Mouse (Mus musculus) lung, embryonic 15.5 days (tissue): ENCODE measurements around the gene Mn1. TPM values are rescaled to one million over a fixed set of nuclear protein-coding genes. Genes with fewer than 3 reads are reported as not detected.

ENCODE experiments used
- ATAC-seq: fragments of 200-750 bp; cut with Nextera tagmentation; 2 replicates; pipeline ENCODE4 v1.8.0; 2017; ENCODE audit warnings: moderate number of reproducible peaks, borderline replicate concordance; ENCODE audit not compliant: low FRiP score, low TSS enrichment; ENCODE audit errors: extremely low read depth
- H3K27ac ChIP-seq: fragments of 300-500 bp; sonication (generic); 2 replicates; pipeline ENCODE4 v1.5.1; 2015; ENCODE audit warnings: moderate library complexity, mild to moderate bottlenecking, inconsistent platforms
- H3K27me3 ChIP-seq: fragments of 300-500 bp; sonication (generic); 2 replicates; pipeline ENCODE4 v1.6.1; 2015; ENCODE audit warnings: inconsistent platforms
- H3K36me3 ChIP-seq: fragments of 300-500 bp; sonication (generic); 2 replicates; pipeline ENCODE4 v1.6.1; 2015; ENCODE audit warnings: inconsistent platforms
- H3K4me1 ChIP-seq: fragments of 300-500 bp; sonication (generic); 2 replicates; pipeline ENCODE4 v1.6.1; 2015; ENCODE audit warnings: inconsistent platforms
- H3K4me2 ChIP-seq: fragments of 300-500 bp; sonication (generic); 2 replicates; pipeline ENCODE4 v1.6.1; 2015; ENCODE audit warnings: inconsistent platforms, mild to moderate bottlenecking, moderate library complexity
- H3K4me3 ChIP-seq: fragments of 300-500 bp; sonication (generic); 2 replicates; pipeline ENCODE4 v1.5.1; 2015; ENCODE audit warnings: mild to moderate bottlenecking, inconsistent platforms
- H3K9ac ChIP-seq: fragments of 300-500 bp; sonication (generic); 2 replicates; pipeline ENCODE4 v1.6.1; 2015; ENCODE audit warnings: inconsistent platforms
- H3K9me3 ChIP-seq: fragments of 300-500 bp; sonication (generic); 2 replicates; pipeline ENCODE4 v1.6.1; 2016; ENCODE audit warnings: inconsistent platforms
- WGBS: fragments of 180-500 bp; shearing (Covaris S2); methylation state at CpG from one replicate; pipeline ENCODE4 v1.1.7; 2015; 5-methylcytosine and 5-hydroxymethylcytosine counted together
- polyA plus RNA-seq: library from polyadenylated mRNA; unstranded; fragments of >200 nt; fragmentation: Nextera tagmentation; extraction: Ambion mirVana; gene quantifications from 2 replicates; pipeline ENCODE4 v1.2.1, GENCODE M21; 2015

The Mn1 gene
- 7.8 and 9.0 TPM in 2 replicates for polyA plus RNA-seq

DNA sequence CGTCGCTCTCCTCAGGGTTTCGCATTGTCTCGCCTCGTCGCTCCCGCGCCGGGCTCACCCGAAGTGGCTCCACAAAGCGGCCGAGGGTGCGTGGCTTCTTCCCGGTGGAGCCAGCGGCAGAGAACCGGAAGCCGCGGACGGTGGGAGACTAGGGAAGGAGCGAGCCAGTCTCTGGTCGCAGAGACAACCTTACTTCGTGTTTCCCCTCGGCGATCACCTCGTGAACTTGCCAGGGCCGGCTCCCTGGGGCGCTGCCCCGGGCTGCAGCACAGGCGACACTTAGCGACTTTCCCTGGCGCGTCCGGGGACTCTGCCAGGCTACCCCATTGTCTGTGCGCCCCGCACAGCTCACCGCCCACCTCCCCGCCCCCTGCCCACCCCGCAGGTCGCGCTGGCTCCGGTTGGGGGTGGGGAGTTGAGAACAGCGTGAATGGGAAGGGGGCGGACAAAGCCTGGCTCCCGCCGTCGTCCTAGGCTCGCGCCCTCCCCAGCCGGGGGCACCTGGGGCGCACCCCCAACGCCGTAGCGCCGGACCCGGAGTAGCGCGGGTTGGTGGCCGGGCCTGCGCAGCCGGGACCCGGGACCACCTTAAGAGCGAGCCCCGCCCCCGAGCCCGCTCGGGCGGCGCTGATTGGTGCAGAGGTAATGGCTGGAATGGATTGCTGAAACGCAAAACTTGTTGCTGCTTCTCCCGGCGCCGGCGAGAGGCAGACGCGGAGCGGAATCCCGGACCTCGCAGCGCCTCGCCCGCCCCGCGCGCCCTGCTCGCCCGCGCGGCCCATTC, at the start of gene Mn1:
Gene Mn1 (plus strand): TSS at position 772 of the 784 bp plus-strand sequence.
- Histone ChIP-seq H3K4me1 (peaks cover 57% of the 10 kb centered on the region), H3K4me2 (peak within 1 kb of the TSS; percentile 99), H3K27ac (peak within 1 kb of the TSS; percentile 78), H3K9me3 (no peaks in the 10 kb centered on the region), H3K27me3 (peaks cover 39% of the 10 kb centered on the region), H3K4me3 (peak within 1 kb of the TSS; percentile 79), H3K9ac (peak within 1 kb of the TSS; percentile 85), H3K36me3 (no peaks in the 10 kb centered on the region)
- under 1% methylated on average over 88 of the region's 88 CpGs for WGBS
- peak; percentile 89 for ATAC-seq

DNA sequence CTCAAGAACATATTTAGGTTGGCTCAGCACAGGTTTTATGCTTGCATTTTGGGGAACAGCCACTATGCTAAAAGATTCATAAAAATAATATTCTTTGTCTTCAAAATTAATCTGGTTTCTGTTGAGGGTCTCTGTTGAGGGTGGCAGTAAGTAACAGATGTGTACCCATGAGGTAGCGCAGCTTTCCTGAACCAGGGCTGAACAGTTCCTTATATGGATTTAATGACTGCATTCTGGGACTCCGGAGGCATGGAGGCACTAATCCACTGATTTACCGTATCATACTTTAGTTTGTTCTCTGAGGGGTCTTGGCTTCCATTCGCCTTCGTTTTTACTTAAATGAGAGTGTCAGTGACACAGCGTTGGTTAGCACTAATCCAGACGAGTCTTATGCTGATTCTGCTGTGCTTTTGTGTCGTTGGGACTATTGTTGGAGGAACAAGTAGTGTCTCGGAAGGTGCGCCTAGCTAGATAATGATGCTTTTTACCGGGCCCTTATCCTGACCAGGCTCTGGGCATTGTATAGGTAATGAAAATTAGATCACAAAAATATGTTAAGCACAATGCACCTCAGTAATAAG, 49.1 kb upstream of the Mn1 start:
- no peaks in the 10 kb centered on the region for H3K27me3 ChIP-seq
- no peaks in the 10 kb centered on the region for H3K4me1 ChIP-seq
- WGBS = 87% methylated on average over 11 of the region's 11 CpGs
- ATAC-seq = no peak
- no peak overlapping the region for H3K4me2 ChIP-seq
- H3K9me3 ChIP-seq = no peaks in the 10 kb centered on the region
- H3K9ac ChIP-seq = no peak overlapping the region
- H3K4me3 ChIP-seq = no peak overlapping the region
- H3K27ac ChIP-seq = no peak overlapping the region
- H3K36me3 ChIP-seq = peaks cover 41% of the 10 kb centered on the region

DNA sequence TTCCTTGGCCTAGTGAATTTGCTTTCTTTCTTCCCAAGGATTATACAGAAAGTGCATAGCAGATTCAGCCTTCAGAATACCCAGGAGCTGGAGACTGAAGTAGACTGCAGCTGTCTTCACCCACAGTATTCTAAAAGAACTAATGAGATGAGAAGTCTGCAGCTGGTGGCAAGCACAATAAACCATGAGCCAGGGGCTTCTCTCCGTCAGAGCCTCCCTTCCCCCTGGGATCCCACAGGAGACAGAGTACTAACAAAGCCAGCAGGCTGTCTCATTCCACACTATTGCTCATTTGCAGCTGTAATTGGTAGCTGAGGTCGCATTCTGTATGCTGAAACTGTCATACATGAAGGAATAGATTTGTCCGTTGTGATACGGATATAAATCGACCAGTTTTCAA, 48.6 kb upstream of the Mn1 start:
- H3K9ac ChIP-seq = no peak overlapping the region
- H3K4me1 ChIP-seq = no peaks in the 10 kb centered on the region
- no peak for ATAC-seq
- no peak overlapping the region for H3K4me2 ChIP-seq
- H3K27ac ChIP-seq = no peak overlapping the region
- no peaks in the 10 kb centered on the region for H3K9me3 ChIP-seq
- no peak overlapping the region for H3K4me3 ChIP-seq
- no peaks in the 10 kb centered on the region for H3K27me3 ChIP-seq
- 87% methylated on average over 5 of the region's 5 CpGs for WGBS
- peaks cover 46% of the 10 kb centered on the region for H3K36me3 ChIP-seq

DNA sequence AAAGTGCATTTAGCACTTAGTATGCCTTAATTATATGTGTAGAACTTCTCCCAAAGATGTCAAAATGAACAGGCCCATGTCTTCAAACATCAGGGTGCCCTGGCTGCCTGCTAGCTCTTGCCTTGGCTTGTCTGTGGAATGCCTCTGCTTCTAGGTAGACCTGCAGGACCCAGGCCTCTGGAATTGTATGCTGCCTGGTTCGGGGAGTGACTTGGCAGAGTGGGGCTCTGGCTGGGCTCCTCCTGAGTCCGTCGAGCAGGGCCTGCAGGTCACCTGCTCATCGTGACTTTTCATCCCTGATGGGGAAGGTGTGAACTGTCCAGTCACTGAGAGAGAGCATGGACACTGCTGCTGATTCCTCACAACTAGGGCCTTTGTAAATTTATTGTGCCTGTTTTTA, 41.5 kb upstream of the Mn1 start:
- 81% methylated on average over 4 of the region's 4 CpGs for WGBS

DNA sequence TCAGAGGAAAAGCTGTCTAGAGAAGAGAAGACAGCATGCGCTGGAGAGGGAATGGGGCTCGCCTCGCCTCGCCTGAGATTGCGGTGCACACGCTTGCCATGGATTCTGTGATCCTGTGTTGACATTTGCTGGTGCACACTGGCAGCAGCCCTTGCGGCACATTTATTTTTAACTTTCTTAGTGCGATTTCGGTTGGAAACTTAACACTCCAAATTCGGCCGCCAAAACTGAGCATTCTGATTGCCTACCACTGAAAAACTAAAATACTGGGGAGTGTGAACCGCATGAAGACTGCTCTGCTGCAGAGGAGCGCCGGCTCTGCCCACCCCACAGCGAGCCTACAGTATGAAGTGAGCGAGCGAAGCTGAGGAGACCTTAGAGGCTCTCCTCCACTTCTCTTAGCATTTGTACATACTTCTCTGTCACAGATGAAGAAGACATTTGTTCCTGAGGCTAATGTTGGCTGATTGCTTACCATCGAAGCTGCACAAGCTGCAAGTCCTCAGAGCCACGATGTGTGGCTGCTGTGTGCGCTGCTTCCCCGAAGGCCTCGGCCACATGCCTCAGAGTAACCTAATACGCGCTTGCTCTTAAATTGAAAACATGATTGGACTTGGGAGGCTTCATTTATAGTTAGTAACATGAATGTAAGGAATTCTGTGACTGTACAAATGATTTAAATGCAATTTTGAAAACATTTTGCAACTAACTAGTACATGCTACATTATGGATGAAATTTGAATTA, 40.7 kb upstream of the Mn1 start:
- ATAC-seq = no peak
- no peak overlapping the region for H3K27ac ChIP-seq
- no peak overlapping the region for H3K4me3 ChIP-seq
- H3K4me2 ChIP-seq = no peak overlapping the region
- H3K27me3 ChIP-seq = no peaks in the 10 kb centered on the region
- H3K4me1 ChIP-seq = no peaks in the 10 kb centered on the region
- 90% methylated on average over 24 of the region's 24 CpGs for WGBS
- H3K36me3 ChIP-seq = peaks cover 72% of the 10 kb centered on the region
- H3K9ac ChIP-seq = no peak overlapping the region
- no peaks in the 10 kb centered on the region for H3K9me3 ChIP-seq

More for the DNA sequence above, 41.5 kb upstream of the Mn1 start:
- peaks cover 68% of the 10 kb centered on the region for H3K36me3 ChIP-seq
- ATAC-seq = no peak
- H3K4me1 ChIP-seq = no peaks in the 10 kb centered on the region
- no peak overlapping the region for H3K9ac ChIP-seq
- H3K27ac ChIP-seq = no peak overlapping the region
- H3K4me2 ChIP-seq = no peak overlapping the region
- H3K27me3 ChIP-seq = no peaks in the 10 kb centered on the region
- H3K9me3 ChIP-seq = no peaks in the 10 kb centered on the region
- H3K4me3 ChIP-seq = no peak overlapping the region

DNA sequence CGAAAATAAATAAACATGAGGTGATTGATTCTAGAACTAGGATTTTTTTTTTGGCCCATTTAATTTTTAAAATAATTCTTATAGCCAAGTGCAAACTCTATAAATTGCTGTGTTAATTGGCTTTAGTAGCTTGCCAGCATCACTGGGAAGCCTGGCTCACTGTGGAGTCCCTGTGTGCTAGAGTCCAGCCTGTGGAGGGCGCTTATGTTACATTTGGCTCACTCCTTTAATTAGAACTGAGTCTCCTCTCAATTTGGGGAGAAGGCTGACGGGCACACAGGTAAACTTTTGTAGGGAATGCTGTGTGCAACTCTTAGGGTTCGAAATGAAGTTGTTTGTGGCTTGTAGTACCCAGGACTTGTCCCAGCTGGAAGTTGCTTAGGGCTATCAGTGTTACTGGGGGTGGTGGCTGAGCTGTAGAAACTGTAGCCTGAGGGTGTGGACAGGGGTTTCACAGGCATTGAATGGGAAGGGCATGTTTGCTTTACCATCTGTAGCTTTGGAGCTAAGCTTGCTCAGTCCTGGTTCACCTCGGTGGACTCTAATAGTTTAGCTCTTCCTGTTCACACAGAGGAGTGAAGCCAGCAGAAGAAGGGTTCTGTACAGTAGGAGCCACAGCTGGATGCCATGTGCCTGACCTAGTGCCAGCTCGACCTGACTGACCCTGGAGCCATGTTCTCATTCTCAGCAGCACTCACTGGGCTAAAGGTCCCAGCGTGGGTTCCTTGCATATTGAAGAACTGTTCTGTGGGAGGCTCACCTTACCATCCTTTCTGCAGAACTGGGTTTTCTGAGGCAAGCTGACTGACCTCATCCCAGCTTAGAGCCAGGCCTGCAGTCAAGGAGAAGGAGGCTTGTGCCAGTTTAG, 38.8 kb upstream of the Mn1 start:
- 67% methylated on average over 7 of the region's 7 CpGs for WGBS
- Histone ChIP-seq H3K36me3 (peaks cover 69% of the 10 kb centered on the region), H3K27me3 (no peaks in the 10 kb centered on the region), H3K9ac (no peak overlapping the region), H3K4me3 (no peak overlapping the region), H3K4me1 (no peaks in the 10 kb centered on the region), H3K4me2 (no peak overlapping the region), H3K27ac (no peak overlapping the region), H3K9me3 (no peaks in the 10 kb centered on the region)
- no peak for ATAC-seq

DNA sequence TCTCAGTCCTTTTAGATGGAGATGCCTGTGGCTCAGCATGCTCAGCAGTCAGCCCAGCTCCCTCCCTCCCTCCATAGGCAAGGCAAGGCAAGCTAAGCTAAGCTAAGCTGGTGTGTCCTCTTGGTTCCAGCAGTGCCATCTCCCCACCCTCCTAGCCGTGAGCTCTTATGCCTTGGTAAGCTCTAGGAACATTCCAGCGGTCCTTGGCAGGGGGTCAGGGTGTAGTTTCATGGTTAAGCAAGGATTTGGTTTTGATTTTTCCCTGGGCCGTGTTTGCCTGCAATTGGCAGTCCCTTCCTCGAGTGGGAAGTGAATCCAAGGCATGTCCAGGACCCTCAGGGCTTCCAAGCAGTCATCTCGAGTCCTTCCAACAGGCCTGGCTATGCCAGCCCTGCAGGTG, 33.8 kb upstream of the Mn1 start:
- ATAC-seq = no peak
- H3K4me2 ChIP-seq = no peak overlapping the region
- no peaks in the 10 kb centered on the region for H3K27me3 ChIP-seq
- H3K4me1 ChIP-seq = no peaks in the 10 kb centered on the region
- no peak overlapping the region for H3K27ac ChIP-seq
- no peak overlapping the region for H3K9ac ChIP-seq
- WGBS = 82% methylated on average over 5 of the region's 5 CpGs
- no peak overlapping the region for H3K4me3 ChIP-seq
- H3K9me3 ChIP-seq = no peaks in the 10 kb centered on the region
- peaks cover 80% of the 10 kb centered on the region for H3K36me3 ChIP-seq

DNA sequence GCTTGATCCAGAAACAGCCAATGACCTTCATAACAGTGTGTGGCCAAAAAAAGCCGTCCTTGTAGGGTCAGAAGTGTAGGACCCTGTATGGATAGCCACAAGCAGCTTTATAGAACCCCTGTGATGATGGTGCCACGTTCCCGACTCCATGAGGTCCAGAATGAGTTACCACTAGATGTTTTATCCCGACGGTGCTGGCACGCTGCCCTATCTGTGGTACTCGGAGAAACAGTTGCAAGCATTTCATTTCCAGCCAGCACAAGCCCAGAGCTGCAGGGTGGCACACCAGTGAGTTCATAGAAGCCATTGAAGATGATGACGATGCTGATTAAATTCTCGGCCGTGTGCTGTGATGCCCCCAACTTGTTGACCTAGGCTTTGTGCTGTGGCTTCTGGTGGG, 26.3 kb upstream of the Mn1 start:
- H3K4me3 ChIP-seq = no peak overlapping the region
- no peak overlapping the region for H3K9ac ChIP-seq
- WGBS = 68% methylated on average over 10 of the region's 10 CpGs
- no peak overlapping the region for H3K4me2 ChIP-seq
- H3K36me3 ChIP-seq = peaks cover 24% of the 10 kb centered on the region
- no peaks in the 10 kb centered on the region for H3K27me3 ChIP-seq
- no peak overlapping the region for H3K27ac ChIP-seq
- ATAC-seq = no peak
- H3K4me1 ChIP-seq = peaks cover 40% of the 10 kb centered on the region
- H3K9me3 ChIP-seq = no peaks in the 10 kb centered on the region

DNA sequence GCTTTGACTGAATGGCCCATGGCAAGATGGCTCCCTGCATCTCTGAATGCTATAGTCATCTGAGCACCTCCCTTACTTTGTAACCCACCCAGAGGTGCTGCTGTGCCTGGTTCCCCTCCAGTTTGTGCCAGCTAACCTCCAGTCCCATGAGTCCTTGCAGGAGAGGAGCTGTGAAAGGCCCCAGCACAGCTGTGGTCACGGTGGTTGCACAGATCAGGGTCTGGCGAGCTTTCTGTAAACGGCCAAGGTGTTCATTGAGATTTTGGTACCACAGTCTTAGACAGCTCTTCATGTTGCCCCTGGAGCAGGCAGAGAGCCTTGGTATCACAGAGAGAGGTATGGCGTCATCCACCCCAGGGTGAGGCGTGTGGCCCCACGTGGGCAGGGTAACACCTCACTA, 25.7 kb upstream of the Mn1 start:
- Histone ChIP-seq H3K4me3 (no peak overlapping the region), H3K4me1 (peaks cover 44% of the 10 kb centered on the region), H3K4me2 (no peak overlapping the region), H3K36me3 (peaks cover 18% of the 10 kb centered on the region), H3K9me3 (no peaks in the 10 kb centered on the region), H3K27ac (no peak overlapping the region), H3K9ac (no peak overlapping the region), H3K27me3 (no peaks in the 10 kb centered on the region)
- WGBS = 75% methylated on average over 6 of the region's 6 CpGs
- ATAC-seq = no peak

DNA sequence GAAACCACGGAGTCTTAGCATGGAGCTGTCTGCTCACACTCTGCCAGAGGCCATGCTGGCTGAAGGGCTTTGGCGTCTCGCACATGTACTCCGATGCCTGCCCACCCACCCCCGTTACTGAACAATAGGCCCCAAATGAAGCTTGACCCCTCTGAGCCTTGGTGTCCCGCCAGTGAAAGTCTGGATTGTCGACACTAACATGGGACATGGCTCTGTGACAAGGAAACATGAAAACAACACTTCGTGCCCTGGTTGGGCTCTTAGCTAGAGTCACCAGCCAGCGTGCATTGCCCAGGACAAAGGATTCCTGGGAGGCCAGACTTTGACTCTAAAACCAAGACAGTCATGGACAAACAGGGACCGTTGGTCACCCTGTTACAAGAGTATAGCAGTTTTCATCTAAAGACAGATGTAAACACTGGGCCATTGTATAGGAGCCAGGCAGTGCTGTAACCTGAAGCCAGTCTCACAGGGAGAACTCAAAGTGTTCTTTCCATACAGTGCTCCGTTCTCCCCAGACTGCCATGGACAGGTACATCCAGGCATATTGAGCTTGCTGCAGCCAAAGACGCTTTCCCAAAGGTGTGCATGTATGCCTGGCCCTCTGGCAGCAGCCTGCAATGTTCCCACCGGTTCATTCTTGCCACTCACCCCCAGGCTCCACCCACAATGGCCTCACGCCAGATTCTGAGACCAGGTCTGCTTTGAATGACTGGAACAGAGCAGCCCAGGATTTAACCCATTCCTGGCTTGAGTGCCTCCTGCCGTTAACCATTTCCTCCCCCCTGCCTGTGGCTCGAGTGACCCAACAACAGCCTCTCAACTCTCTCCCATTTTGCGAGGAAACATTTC, 23.6 kb upstream of the Mn1 start:
- 7% methylated on average over 17 of the region's 17 CpGs for WGBS
- 0 out of 2 replicates have a peak overlapping the region, but pooled peaks have one; percentile 3 for H3K9ac ChIP-seq
- H3K27me3 ChIP-seq = no peaks in the 10 kb centered on the region
- peak overlapping the region; percentile 59 for H3K27ac ChIP-seq
- H3K36me3 ChIP-seq = no peaks in the 10 kb centered on the region
- peak overlapping the region; percentile 36 for H3K4me2 ChIP-seq
- H3K9me3 ChIP-seq = no peaks in the 10 kb centered on the region
- ATAC-seq = peak; percentile 53
- H3K4me3 ChIP-seq = no peak overlapping the region
- H3K4me1 ChIP-seq = peaks cover 52% of the 10 kb centered on the region
